Mouse (Mus musculus) bone marrow macrophage, adult 2 months (primary cell): ENCODE data around the gene Sh3pxd2a.

Source experiments
- CTCF ChIP-seq: IDR thresholded peaks from 2 replicates; pipeline ENCODE4 v1.5.1; 2012; ENCODE audit warnings: low read depth, mild to moderate bottlenecking, low read length, moderate library complexity
- POLR2A ChIP-seq: IDR thresholded peaks from 2 replicates; pipeline ENCODE4 v1.6.1; 2012; ENCODE audit warnings: mild to moderate bottlenecking, low read depth, low read length, borderline replicate concordance

- TF ChIP-seq POLR2A (no peak), CTCF (no peak)
These were observed 2.8 kb downstream of the Sh3pxd2a start for GRCm38 (mm10) chr19:47461386-47461785.
